Mouse (Mus musculus): ENCODE measurements around the gene Slfn2. TPM values are rescaled to one million over a fixed set of nuclear protein-coding genes. Genes with fewer than 3 reads are reported as not detected.

Gene Slfn2
- polyA plus RNA-seq, 1 experiment, result 346 TPM

GRCm38 (mm10) chr11:83116597-83117227, 51.8 kb downstream of the Slfn2 start, which contains the start of gene Slfn1:
Gene Slfn1 (plus strand): TSS chr11:83116849.
- Histone ChIP-seq H3K4me3 (ENCODE audit: insufficient read depth, low read length) (no peak within 1 kb of the TSS), H3K4me1 (ENCODE audit: control insufficient read depth, insufficient read depth, low read length) (peaks cover 4% of the 10 kb centered on the region), H3K27ac (ENCODE audit: insufficient read depth, low read depth, low read length) (no peak within 1 kb of the TSS)
- TF ChIP-seq POLR2A (IDR thresholded peaks at IDR 0.05; ENCODE audit: borderline replicate concordance, low read depth, low read length) (no peak), CTCF (IDR thresholded peaks at IDR 0.05; ENCODE audit: low read depth, low read length) (no peak)

GRCm38 (mm10) chr11:83118056-83118455, 53.1 kb downstream of the Slfn2 start:
- TF ChIP-seq POLR2A (IDR thresholded peaks at IDR 0.05; ENCODE audit: borderline replicate concordance, low read depth, low read length) (no peak), CTCF (IDR thresholded peaks at IDR 0.05; ENCODE audit: low read depth, low read length) (no peak)
- Histone ChIP-seq H3K4me1 (ENCODE audit: control insufficient read depth, insufficient read depth, low read length) (peaks cover 4% of the 10 kb centered on the region), H3K27ac (ENCODE audit: insufficient read depth, low read depth, low read length) (no peak overlapping the region), H3K4me3 (ENCODE audit: insufficient read depth, low read length) (no peak overlapping the region)

Other genes starting within 250 kb of the Slfn2 start
- gene Rffl, start 193.9 kb upstream of the Slfn2 start, polyA plus RNA-seq (2012; ENCODE audit: insufficient read depth, insufficient read length, missing spikeins), result 11.7 and 12.7 TPM in 2 replicates
- gene Rad51d, start 174.5 kb upstream of the Slfn2 start, polyA plus RNA-seq (2012; ENCODE audit: insufficient read depth, insufficient read length, missing spikeins), result 14.8 and 16.4 TPM in 2 replicates
- gene Fndc8, start 173.0 kb upstream of the Slfn2 start, polyA plus RNA-seq (2012; ENCODE audit: insufficient read depth, insufficient read length, missing spikeins), result not detected in 2 replicates
- gene Nle1, start 156.7 kb upstream of the Slfn2 start, polyA plus RNA-seq (2012; ENCODE audit: insufficient read depth, insufficient read length, missing spikeins), result 3.8 and 10.3 TPM in 2 replicates
- gene Unc45b, start 154.6 kb upstream of the Slfn2 start, polyA plus RNA-seq (2012; ENCODE audit: insufficient read depth, insufficient read length, missing spikeins), result not detected in 2 replicates
- 97.8 and 116 TPM in 2 replicates for gene Slfn5, start 113.8 kb upstream of the Slfn2 start, polyA plus RNA-seq (2012; ENCODE audit: insufficient read depth, insufficient read length, missing spikeins)
- 19.8 and 21.1 TPM in 2 replicates for gene Slfn9, start 73.3 kb upstream of the Slfn2 start, polyA plus RNA-seq (2012; ENCODE audit: insufficient read depth, insufficient read length, missing spikeins)
- gene Slfn8, start 44.3 kb upstream of the Slfn2 start, polyA plus RNA-seq (2012; ENCODE audit: insufficient read depth, insufficient read length, missing spikeins), result 63.6 and 69.5 TPM in 2 replicates
- gene Slfn1, start 51.7 kb downstream of the Slfn2 start, polyA plus RNA-seq (2012; ENCODE audit: insufficient read depth, insufficient read length, missing spikeins), result 12.5 and 15.4 TPM in 2 replicates
- 2.3 and 2.9 TPM in 2 replicates for gene Slfn4, start 110.1 kb downstream of the Slfn2 start, polyA plus RNA-seq (2012; ENCODE audit: insufficient read depth, insufficient read length, missing spikeins)
- gene Slfn3, start 126.2 kb downstream of the Slfn2 start, polyA plus RNA-seq (2012; ENCODE audit: insufficient read depth, insufficient read length, missing spikeins), result 4.0 and 6.4 TPM in 2 replicates
- not detected in 2 replicates for gene Slfn14, start 221.6 kb downstream of the Slfn2 start, polyA plus RNA-seq (2012; ENCODE audit: insufficient read depth, insufficient read length, missing spikeins)
- gene Ap2b1, start 233.9 kb downstream of the Slfn2 start, polyA plus RNA-seq (2012; ENCODE audit: insufficient read depth, insufficient read length, missing spikeins), result 59.5 and 69.7 TPM in 2 replicates
- gene Pex12, start 237.5 kb downstream of the Slfn2 start, polyA plus RNA-seq (2012; ENCODE audit: insufficient read depth, insufficient read length, missing spikeins), result 6.2 and 12.2 TPM in 2 replicates